Mouse (Mus musculus) MEL (cell line): Measurements from ENCODE around the gene Iqschfp.

Experiments used
- BHLHE40 ChIP-seq: IDR thresholded peaks from 2 replicates; pipeline ENCODE4 v1.6.1; 2012; ENCODE audit warnings: low read depth, mild to moderate bottlenecking, inconsistent platforms, low read length, improper control_type of control experiment, borderline replicate concordance
- CHD1 ChIP-seq: IDR thresholded peaks from 2 replicates; pipeline ENCODE4 v1.6.1; 2012; ENCODE audit warnings: low read depth, mild to moderate bottlenecking, inconsistent platforms, low read length, improper control_type of control experiment
- CTCF ChIP-seq, 3 experiments: IDR thresholded peaks in 2 of 3; conservative IDR thresholded peaks in 1 of 3; 2 replicates each; pipeline ENCODE4 v1.5.1; 2011 to 2012; ENCODE audit warnings: low read length in 3 of 3, low read depth in 2 of 3, mild to moderate bottlenecking in 2 of 3, improper control_type of control experiment in 1 of 3, inconsistent platforms in 1 of 3, mixed read lengths in 1 of 3, moderate library complexity in 1 of 3; ENCODE audit not compliant: control insufficient read depth in 1 of 3, insufficient read depth in 1 of 3, poor library complexity in 1 of 3, severe bottlenecking in 1 of 3
- E2F4 ChIP-seq: IDR thresholded peaks from 2 replicates; pipeline ENCODE4 v1.6.1; 2011; ENCODE audit warnings: low read depth, low read length, improper control_type of control experiment, borderline replicate concordance
- ELF1 ChIP-seq: IDR thresholded peaks from 2 replicates; pipeline ENCODE4 v1.6.1; 2014; ENCODE audit warnings: low read depth, mild to moderate bottlenecking, inconsistent platforms, low read length, improper control_type of control experiment, moderate library complexity
- GATA1 ChIP-seq: IDR thresholded peaks from 2 replicates; pipeline ENCODE4 v1.6.1; 2011; ENCODE audit warnings: low read depth, low read length, improper control_type of control experiment
- MAX ChIP-seq: IDR thresholded peaks from 2 replicates; pipeline ENCODE4 v1.6.1; 2011; ENCODE audit warnings: low read length, improper control_type of control experiment
- POLR2A ChIP-seq, 2 experiments: IDR thresholded peaks; 2 replicates each; pipeline ENCODE4 v1.6.1; 2011 to 2012; ENCODE audit warnings: low read length in 2 of 2, mild to moderate bottlenecking in 2 of 2, control low read depth in 1 of 2, improper control_type of control experiment in 1 of 2, low read depth in 1 of 2, moderate library complexity in 1 of 2; ENCODE audit not compliant: control insufficient read depth in 1 of 2, insufficient read depth in 1 of 2, poor library complexity in 1 of 2
- POLR2AphosphoS2 ChIP-seq: IDR thresholded peaks from 2 replicates; pipeline ENCODE4 v1.6.1; 2011; ENCODE audit warnings: low read length, improper control_type of control experiment
- TBP ChIP-seq: IDR thresholded peaks from 2 replicates; pipeline ENCODE4 v1.8.0; 2011; ENCODE audit warnings: low read depth, low read length, improper control_type of control experiment
- UBTF ChIP-seq: IDR thresholded peaks from 2 replicates; pipeline ENCODE4 v1.6.1; 2012; ENCODE audit warnings: low read depth, mild to moderate bottlenecking, inconsistent platforms, low read length, improper control_type of control experiment, moderate library complexity, borderline replicate concordance; ENCODE audit not compliant: insufficient read depth

- TF ChIP-seq POLR2A (IDR thresholded peaks at IDR 0.05; ENCODE audit: control insufficient read depth in 1 of 2, insufficient read depth in 1 of 2, low read depth in 1 of 2, low read length in 2 of 2, poor library complexity in 1 of 2) (no peak), GATA1 (no peak), POLR2AphosphoS2 (no peak), BHLHE40 (no peak), CHD1 (no peak), ELF1 (no peak), CTCF (IDR thresholded peaks at IDR 0.05 in 2 of 3, conservative IDR thresholded peaks at IDR 0.05 in 1 of 3; ENCODE audit: control insufficient read depth in 1 of 3, insufficient read depth in 1 of 3, low read depth in 2 of 3, low read length in 3 of 3, poor library complexity in 1 of 3, severe bottlenecking in 1 of 3) (no peak), E2F4 (no peak), UBTF (no peak), MAX (no peak), TBP (no peak)
Observed at GRCm38 (mm10) chr3:68525361-68525878, 633.4 kb downstream of the Iqschfp start.
